Mouse (Mus musculus): Measurements from ENCODE around the gene Ruvbl1. TPM values are rescaled to one million over a fixed set of nuclear protein-coding genes. Genes with fewer than 3 reads are reported as not detected.

Gene Ruvbl1
- polyA plus RNA-seq, 1 experiment from 2014 or later, result 92.6 TPM

DNA sequence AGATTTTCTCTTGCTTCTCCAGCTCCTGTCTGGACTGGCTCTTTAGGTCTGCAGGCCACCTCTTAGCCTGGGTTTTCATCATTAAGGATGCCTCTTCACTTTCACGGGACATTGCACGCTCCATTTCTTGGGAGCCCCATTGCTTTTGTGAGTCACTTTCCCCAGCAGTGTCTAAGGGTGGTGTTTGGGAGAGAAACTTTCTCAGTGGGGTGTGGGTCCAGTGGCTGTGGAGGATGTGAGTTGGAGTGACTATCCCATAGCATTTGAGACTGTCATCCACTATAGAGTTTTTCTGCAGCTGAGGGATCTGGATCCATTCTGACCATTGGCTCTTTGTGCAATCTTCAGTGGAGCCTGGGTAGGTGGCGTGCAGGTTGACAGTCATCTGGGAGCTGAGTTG is 58.2 kb downstream of the Ruvbl1 start:
- Histone ChIP-seq H3K27ac (ENCODE audit: low read length) (no peak overlapping the region), H3K4me2 (ENCODE audit: low read length) (no peak overlapping the region), H3K4me3 (ENCODE audit: low read depth, low read length) (no peak overlapping the region), H3K9me3 (replicated peaks; ENCODE audit: control insufficient read depth, low read length, poor library complexity, severe bottlenecking) (no peaks in the 10 kb centered on the region), H3K27me3 (ENCODE audit: control insufficient read depth, insufficient read depth, low read depth, low read length) (no peaks in the 10 kb centered on the region), H3K4me1 (ENCODE audit: control insufficient read depth, insufficient read depth, low read length) (peaks cover 7% of the 10 kb centered on the region), H3K9ac (ENCODE audit: low read depth, low read length) (no peak overlapping the region), H3K36me3 (ENCODE audit: control insufficient read depth, insufficient read depth, low read length) (no peaks in the 10 kb centered on the region)
- 84% methylated on average over 3 of the region's 3 CpGs for WGBS
- ATAC-seq, result no peak

DNA sequence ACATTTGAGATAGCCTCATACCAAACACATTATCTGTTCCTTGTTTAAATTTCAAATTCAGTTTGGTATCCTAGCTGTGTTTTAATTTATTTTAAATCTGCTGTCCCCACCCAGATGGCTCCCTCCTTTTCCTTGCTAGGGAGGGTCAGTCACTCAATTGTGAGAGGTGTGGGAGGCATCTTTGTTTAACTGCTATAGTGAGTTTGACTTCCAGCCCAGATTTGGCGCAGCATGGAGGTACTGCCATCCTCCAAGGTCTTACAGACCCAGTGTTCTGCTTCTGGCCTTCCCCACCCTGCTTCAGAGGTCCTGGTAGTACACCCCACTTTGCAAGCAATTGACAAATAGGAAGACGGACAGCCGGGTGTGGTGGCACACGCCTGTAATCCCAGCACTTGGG is 58.8 kb downstream of the Ruvbl1 start:
- no peaks in the 10 kb centered on the region for H3K36me3 ChIP-seq (ENCODE audit: control insufficient read depth, insufficient read depth, low read length)
- H3K4me1 ChIP-seq (ENCODE audit: control insufficient read depth, insufficient read depth, low read length), result peaks cover 7% of the 10 kb centered on the region
- H3K4me3 ChIP-seq (ENCODE audit: low read depth, low read length), result no peak overlapping the region
- H3K9ac ChIP-seq (ENCODE audit: low read depth, low read length), result no peak overlapping the region
- H3K27me3 ChIP-seq (ENCODE audit: control insufficient read depth, insufficient read depth, low read depth, low read length), result no peaks in the 10 kb centered on the region
- 88% methylated on average over 4 of the region's 4 CpGs for WGBS
- H3K4me2 ChIP-seq (ENCODE audit: low read length), result no peak overlapping the region
- no peak for ATAC-seq
- H3K9me3 ChIP-seq (replicated peaks; ENCODE audit: control insufficient read depth, low read length, poor library complexity, severe bottlenecking), result no peaks in the 10 kb centered on the region
- no peak overlapping the region for H3K27ac ChIP-seq (ENCODE audit: low read length)

GRCm38 (mm10) chr6:88530306-88530705 is 65.1 kb downstream of the Ruvbl1 start:
- H3K27me3 ChIP-seq (ENCODE audit: control insufficient read depth, insufficient read depth, low read depth, low read length), result no peaks in the 10 kb centered on the region
- H3K27ac ChIP-seq (ENCODE audit: low read length), result no peak overlapping the region
- H3K36me3 ChIP-seq (ENCODE audit: control insufficient read depth, insufficient read depth, low read length), result no peaks in the 10 kb centered on the region
- H3K9ac ChIP-seq (ENCODE audit: low read depth, low read length), result no peak overlapping the region
- no peak overlapping the region for H3K4me3 ChIP-seq (ENCODE audit: low read depth, low read length)
- no peak for ATAC-seq
- H3K4me2 ChIP-seq (ENCODE audit: low read length), result no peak overlapping the region
- H3K4me1 ChIP-seq (ENCODE audit: control insufficient read depth, insufficient read depth, low read length), result no peaks in the 10 kb centered on the region
- no peaks in the 10 kb centered on the region for H3K9me3 ChIP-seq (replicated peaks; ENCODE audit: control insufficient read depth, low read length, poor library complexity, severe bottlenecking)

DNA sequence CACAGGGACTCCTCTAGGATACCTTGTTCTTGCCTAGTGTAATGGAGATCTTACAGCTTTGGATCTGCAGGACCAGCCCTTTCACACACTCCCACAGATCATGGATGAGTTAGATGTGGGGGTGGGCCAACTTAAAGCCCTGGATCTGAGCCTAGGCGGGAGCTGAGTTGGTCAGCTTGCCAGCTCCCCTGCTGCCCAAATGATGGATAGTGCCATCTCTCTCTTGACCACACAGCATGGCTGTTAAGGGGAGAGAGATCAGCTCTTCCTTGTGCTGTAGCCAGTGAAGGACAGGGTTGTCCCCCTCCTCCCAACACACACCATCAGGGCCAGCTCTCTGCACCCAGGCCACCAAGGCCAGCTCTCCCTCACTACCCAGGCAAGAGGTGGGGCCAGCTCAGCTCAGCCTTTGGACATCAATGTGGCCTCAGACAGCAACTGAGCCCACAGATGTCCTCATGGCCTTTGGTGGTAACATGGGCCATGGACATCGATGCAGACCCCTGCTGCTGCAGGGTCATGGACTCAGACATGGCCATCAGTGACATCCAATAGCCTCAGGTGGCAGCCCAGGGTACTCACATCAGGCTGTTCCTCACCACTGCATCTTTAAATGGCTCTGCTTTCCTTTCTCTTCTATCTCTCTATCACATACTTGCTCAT is 75.0 kb downstream of the Ruvbl1 start:
- H3K27ac ChIP-seq (ENCODE audit: low read length), result no peak overlapping the region
- H3K27me3 ChIP-seq (ENCODE audit: control insufficient read depth, insufficient read depth, low read depth, low read length), result no peaks in the 10 kb centered on the region
- no peak overlapping the region for H3K4me3 ChIP-seq (ENCODE audit: low read depth, low read length)
- no peak for ATAC-seq
- no peaks in the 10 kb centered on the region for H3K9me3 ChIP-seq (replicated peaks; ENCODE audit: control insufficient read depth, low read length, poor library complexity, severe bottlenecking)
- 77% methylated on average over 2 of the region's 2 CpGs for WGBS
- no peak overlapping the region for H3K9ac ChIP-seq (ENCODE audit: low read depth, low read length)
- H3K36me3 ChIP-seq (ENCODE audit: control insufficient read depth, insufficient read depth, low read length), result no peaks in the 10 kb centered on the region
- H3K4me2 ChIP-seq (ENCODE audit: low read length), result no peak overlapping the region
- H3K4me1 ChIP-seq (ENCODE audit: control insufficient read depth, insufficient read depth, low read length), result peaks cover 4% of the 10 kb centered on the region; the same call in 1 of the 2 replicates

GRCm38 (mm10) chr6:88544241-88544640 is 79.0 kb downstream of the Ruvbl1 start:
- ATAC-seq, result no peak
- H3K27ac ChIP-seq (ENCODE audit: low read length), result no peak overlapping the region
- H3K9ac ChIP-seq (ENCODE audit: low read depth, low read length), result no peak overlapping the region
- H3K36me3 ChIP-seq (ENCODE audit: control insufficient read depth, insufficient read depth, low read length), result no peaks in the 10 kb centered on the region
- H3K9me3 ChIP-seq (replicated peaks; ENCODE audit: control insufficient read depth, low read length, poor library complexity, severe bottlenecking), result no peaks in the 10 kb centered on the region
- H3K4me2 ChIP-seq (ENCODE audit: low read length), result no peak overlapping the region
- peaks cover 7% of the 10 kb centered on the region; the same call in 1 of the 2 replicates for H3K4me1 ChIP-seq (ENCODE audit: control insufficient read depth, insufficient read depth, low read length)
- no peaks in the 10 kb centered on the region for H3K27me3 ChIP-seq (ENCODE audit: control insufficient read depth, insufficient read depth, low read depth, low read length)
- H3K4me3 ChIP-seq (ENCODE audit: low read depth, low read length), result no peak overlapping the region
- 93% methylated on average over 3 of the region's 3 CpGs for WGBS

DNA sequence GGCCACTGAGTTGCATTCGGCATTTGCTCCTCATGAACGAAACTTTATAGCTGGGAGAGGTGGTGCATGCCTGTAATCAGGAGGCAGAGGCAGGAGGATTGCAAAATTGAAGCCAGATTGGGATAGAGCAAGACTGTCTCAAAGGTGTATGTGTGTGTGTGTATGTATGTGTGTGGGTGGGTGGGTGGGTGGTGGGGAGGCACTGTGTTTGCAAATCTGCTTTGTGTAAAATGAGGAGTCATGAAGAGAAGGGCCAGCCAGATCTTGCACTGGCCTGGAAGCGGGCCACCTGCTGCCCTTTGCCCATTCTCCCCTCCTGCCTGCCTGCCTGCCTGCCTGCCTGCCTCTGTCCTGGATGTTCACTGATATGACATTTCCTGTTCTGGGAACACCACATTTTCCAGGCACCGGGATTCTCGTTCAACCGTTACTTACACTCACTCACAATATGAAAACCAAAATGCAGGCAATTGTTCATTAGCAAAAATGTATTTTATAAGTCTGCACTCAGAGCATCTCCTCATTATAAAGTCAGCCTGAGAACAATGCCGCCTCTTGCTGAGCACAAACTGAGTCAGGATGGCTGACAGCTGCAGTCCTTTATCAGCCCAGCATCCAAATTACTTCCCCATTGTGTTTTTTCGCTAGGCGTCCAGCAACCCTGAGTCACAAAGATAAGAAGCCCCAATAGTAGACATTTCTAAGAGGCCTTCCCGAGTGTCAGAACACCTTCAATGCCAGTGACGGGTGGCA is 79.6 kb downstream of the Ruvbl1 start:
- Histone ChIP-seq H3K4me1 (ENCODE audit: control insufficient read depth, insufficient read depth, low read length) (peaks cover 7% of the 10 kb centered on the region; the same call in 1 of the 2 replicates), H3K27me3 (ENCODE audit: control insufficient read depth, insufficient read depth, low read depth, low read length) (no peaks in the 10 kb centered on the region), H3K9me3 (replicated peaks; ENCODE audit: control insufficient read depth, low read length, poor library complexity, severe bottlenecking) (no peaks in the 10 kb centered on the region), H3K4me3 (ENCODE audit: low read depth, low read length) (no peak overlapping the region), H3K4me2 (ENCODE audit: low read length) (no peak overlapping the region), H3K9ac (ENCODE audit: low read depth, low read length) (no peak overlapping the region; the same call in 1 of the 2 replicates), H3K36me3 (ENCODE audit: control insufficient read depth, insufficient read depth, low read length) (no peaks in the 10 kb centered on the region), H3K27ac (ENCODE audit: low read length) (peak overlapping the region; percentile 8; the same call in 1 of the 2 replicates)
- 27% methylated on average over 11 of the region's 11 CpGs for WGBS
- peak; percentile 27; the same call in 1 of the 2 replicates for ATAC-seq

- peak; percentile 12; the same call in 1 of the 2 replicates for ATAC-seq
- peaks cover 7% of the 10 kb centered on the region; the same call in 1 of the 2 replicates for H3K4me1 ChIP-seq (ENCODE audit: control insufficient read depth, insufficient read depth, low read length)
- H3K9ac ChIP-seq (ENCODE audit: low read depth, low read length), result no peak overlapping the region; the same call in 1 of the 2 replicates
- H3K36me3 ChIP-seq (ENCODE audit: control insufficient read depth, insufficient read depth, low read length), result no peaks in the 10 kb centered on the region
- no peaks in the 10 kb centered on the region for H3K9me3 ChIP-seq (replicated peaks; ENCODE audit: control insufficient read depth, low read length, poor library complexity, severe bottlenecking)
- WGBS, result 16% methylated on average over 10 of the region's 10 CpGs
- no peaks in the 10 kb centered on the region for H3K27me3 ChIP-seq (ENCODE audit: control insufficient read depth, insufficient read depth, low read depth, low read length)
- no peak overlapping the region for H3K4me3 ChIP-seq (ENCODE audit: low read depth, low read length)
- no peak overlapping the region for H3K4me2 ChIP-seq (ENCODE audit: low read length)
- no peak overlapping the region for H3K27ac ChIP-seq (ENCODE audit: low read length)
Observed at GRCm38 (mm10) chr6:88545397-88545790, 80.2 kb downstream of the Ruvbl1 start.
